Comparison of ENCODE assay signal across 20 mouse cellular contexts in genomic region chr9:48767666-48768432, GRCm38 (mm10).
DNase-seq lines count a peak whose midpoint lies in the region; ATAC-seq and TF ChIP-seq lines count a peak whose summit lies in the region.
"Had no signal": no experiment of that assay in that cellular context is flagged by ENCODE, and none has a peak within 500 bp of the region (broad histone marks: within the 10 kb centered on the region; RNA-seq: fewer than 3 reads in every experiment).

No protein-coding gene starts in this region.

- intact Hi-C loops in gastrocnemius, adult 2 months (cut with DNase I), result no loop called here
- intact Hi-C loops in heart, adult 2 months (cut with DNase I), result no loop called here

- H3K27ac ChIP-seq in gastrocnemius, adult 2 months, result peak overlapping the region; percentile 83
- no peak overlapping the region for H3K27ac ChIP-seq in neural tube, embryonic 13.5 days (replicated peaks)
- no peak overlapping the region for H3K27ac ChIP-seq in neural tube, embryonic 15.5 days (replicated peaks)
- peak overlapping the region; percentile 75 for H3K27ac ChIP-seq in olfactory bulb, adult 2 months (ENCODE audit: insufficient read depth, low read depth, low read length)
- H3K27ac ChIP-seq in heart, adult 2 months, result no peak overlapping the region
- no peak overlapping the region for H3K27ac ChIP-seq in intestine, postnatal 0 days (ENCODE audit: low read depth, low read length)
- H3K27ac ChIP-seq: embryonic facial prominence, embryonic 15.5 days; forebrain, embryonic 12.5 days; heart, embryonic 13.5 days; kidney, embryonic 15.5 days; limb, embryonic 15.5 days; midbrain, embryonic 12.5 days; neural tube, embryonic 12.5 days had no signal

- no peaks in the 10 kb centered on the region for H3K9me3 ChIP-seq in neural tube, embryonic 13.5 days
- no peaks in the 10 kb centered on the region for H3K9me3 ChIP-seq in neural tube, embryonic 15.5 days (replicated peaks)
- H3K9me3 ChIP-seq in intestine, postnatal 0 days (ENCODE audit: control insufficient read depth), result no peaks in the 10 kb centered on the region
- H3K9me3 ChIP-seq: embryonic facial prominence, embryonic 15.5 days; forebrain, embryonic 12.5 days; heart, embryonic 13.5 days; kidney, embryonic 15.5 days; limb, embryonic 15.5 days; midbrain, embryonic 12.5 days; neural tube, embryonic 12.5 days had no signal

- H3K4me2 ChIP-seq in neural tube, embryonic 13.5 days, result no peak overlapping the region
- H3K4me2 ChIP-seq in neural tube, embryonic 15.5 days, result no peak overlapping the region
- H3K4me2 ChIP-seq in intestine, postnatal 0 days (replicated peaks; ENCODE audit: low read depth), result no peak overlapping the region
- H3K4me2 ChIP-seq: embryonic facial prominence, embryonic 15.5 days; forebrain, embryonic 12.5 days; heart, embryonic 13.5 days; kidney, embryonic 15.5 days; limb, embryonic 15.5 days; midbrain, embryonic 12.5 days; neural tube, embryonic 12.5 days had no signal

- no peak overlapping the region for H3K4me3 ChIP-seq in gastrocnemius, adult 2 months
- no peak overlapping the region for H3K4me3 ChIP-seq in neural tube, embryonic 13.5 days
- no peak overlapping the region for H3K4me3 ChIP-seq in neural tube, embryonic 15.5 days (replicated peaks)
- H3K4me3 ChIP-seq in olfactory bulb, adult 2 months (ENCODE audit: insufficient read depth, low read depth, low read length), result peak overlapping the region; percentile 25
- H3K4me3 ChIP-seq in heart, adult 2 months, result no peak overlapping the region
- H3K4me3 ChIP-seq in intestine, postnatal 0 days (ENCODE audit: low read depth, low read length), result no peak overlapping the region
- H3K4me3 ChIP-seq: embryonic facial prominence, embryonic 15.5 days; forebrain, embryonic 12.5 days; heart, embryonic 13.5 days; kidney, embryonic 15.5 days; limb, embryonic 15.5 days; midbrain, embryonic 12.5 days; neural tube, embryonic 12.5 days had no signal

- DNase-seq in gastrocnemius, adult 2 months, result no peak
- DNase-seq in gastrocnemius, postnatal 10 days, result no peak
- no peak for DNase-seq in heart, adult 2 months
- no peak for DNase-seq in cerebellum, adult 8-10 months
- DNase-seq: cerebellum, adult 18-20 months; gastrocnemius, postnatal 36 days; heart, postnatal 4 days; liver, postnatal 0 days; lung, postnatal 36 days had no signal

- TF ChIP-seq POLR2A in olfactory bulb, adult 2 months (IDR thresholded peaks at IDR 0.05; ENCODE audit: insufficient read depth, low read depth, low read length), result no peak
- no peak for TF ChIP-seq POLR2A in heart, adult 2 months (IDR thresholded peaks at IDR 0.05; ENCODE audit: insufficient read depth, low read depth, low read length)

- H3K9ac ChIP-seq in neural tube, embryonic 13.5 days, result 0 out of 2 replicates have a peak overlapping the region, but pooled peaks have one; percentile 17
- no peak overlapping the region for H3K9ac ChIP-seq in neural tube, embryonic 15.5 days (replicated peaks)
- no peak overlapping the region for H3K9ac ChIP-seq in heart, adult 2 months (ENCODE audit: low read depth, low read length)
- H3K9ac ChIP-seq in intestine, postnatal 0 days (ENCODE audit: low read depth, low read length), result no peak overlapping the region
- H3K9ac ChIP-seq: embryonic facial prominence, embryonic 15.5 days; forebrain, embryonic 12.5 days; heart, embryonic 13.5 days; kidney, embryonic 15.5 days; limb, embryonic 15.5 days; liver, postnatal 0 days; midbrain, embryonic 12.5 days; neural tube, embryonic 12.5 days had no signal

- H3K4me1 ChIP-seq in neural tube, embryonic 13.5 days (replicated peaks), result no peaks in the 10 kb centered on the region
- H3K4me1 ChIP-seq in neural tube, embryonic 15.5 days, result no peaks in the 10 kb centered on the region
- peaks cover 33% of the 10 kb centered on the region for H3K4me1 ChIP-seq in olfactory bulb, adult 2 months (ENCODE audit: control insufficient read depth, insufficient read depth, low read length)
- peaks cover 26% of the 10 kb centered on the region for H3K4me1 ChIP-seq in heart, adult 2 months (ENCODE audit: control insufficient read depth, insufficient read depth, low read length)
- H3K4me1 ChIP-seq in intestine, postnatal 0 days (replicated peaks; ENCODE audit: control insufficient read depth, insufficient read depth, low read length), result no peaks in the 10 kb centered on the region
- H3K4me1 ChIP-seq: embryonic facial prominence, embryonic 15.5 days; heart, embryonic 13.5 days; kidney, embryonic 15.5 days; neural tube, embryonic 12.5 days had no signal

- TF ChIP-seq EP300 in heart, adult 2 months (IDR thresholded peaks at IDR 0.05; ENCODE audit: insufficient read depth, low read depth, low read length), result no peak

- no peak for TF ChIP-seq CTCF in gastrocnemius, adult 2 months (IDR thresholded peaks at IDR 0.05)
- no peak for TF ChIP-seq CTCF in olfactory bulb, adult 2 months (IDR thresholded peaks at IDR 0.05; ENCODE audit: insufficient read depth, low read depth, low read length)
- no peak for TF ChIP-seq CTCF in heart, adult 2 months (IDR thresholded peaks at IDR 0.05)
- TF ChIP-seq CTCF in intestine, postnatal 0 days (IDR thresholded peaks at IDR 0.05; ENCODE audit: low read depth), result no peak

- ATAC-seq in neural tube, embryonic 13.5 days (ENCODE audit: low read depth), result no peak
- no peak for ATAC-seq in neural tube, embryonic 15.5 days (ENCODE audit: low FRiP score)
- ATAC-seq in intestine, postnatal 0 days, result no peak
- ATAC-seq: liver, postnatal 0 days had no signal

- H3K36me3 ChIP-seq in neural tube, embryonic 13.5 days, result no peaks in the 10 kb centered on the region
- H3K36me3 ChIP-seq in neural tube, embryonic 15.5 days, result no peaks in the 10 kb centered on the region
- peaks cover 13% of the 10 kb centered on the region for H3K36me3 ChIP-seq in heart, adult 2 months (ENCODE audit: control insufficient read depth, insufficient read depth, low read length)
- no peaks in the 10 kb centered on the region for H3K36me3 ChIP-seq in intestine, postnatal 0 days (ENCODE audit: control insufficient read depth, insufficient read depth)
- H3K36me3 ChIP-seq: embryonic facial prominence, embryonic 15.5 days; forebrain, embryonic 12.5 days; heart, embryonic 13.5 days; kidney, embryonic 15.5 days; limb, embryonic 15.5 days; midbrain, embryonic 12.5 days; neural tube, embryonic 12.5 days had no signal

- WGBS in neural tube, embryonic 13.5 days, result 85% methylated on average over 20 of the region's 20 CpGs
- WGBS in neural tube, embryonic 15.5 days, result 76% methylated on average over 20 of the region's 20 CpGs
- WGBS in olfactory bulb, adult 2 months, result 38% methylated on average over 20 of the region's 20 CpGs
- WGBS in heart, adult 2 months, result 89% methylated on average over 20 of the region's 20 CpGs
- WGBS in intestine, postnatal 0 days, result 90% methylated on average over 20 of the region's 20 CpGs

- peaks cover 6% of the 10 kb centered on the region for H3K79me2 ChIP-seq in heart, adult 2 months (replicated peaks; ENCODE audit: control insufficient read depth, insufficient read depth, low read length)

- no peaks in the 10 kb centered on the region for H3K27me3 ChIP-seq in neural tube, embryonic 13.5 days
- H3K27me3 ChIP-seq in neural tube, embryonic 15.5 days (replicated peaks), result no peaks in the 10 kb centered on the region
- H3K27me3 ChIP-seq in heart, adult 2 months (ENCODE audit: control insufficient read depth, insufficient read depth, low read length), result no peaks in the 10 kb centered on the region
- no peaks in the 10 kb centered on the region for H3K27me3 ChIP-seq in intestine, postnatal 0 days (replicated peaks; ENCODE audit: control insufficient read depth, insufficient read depth, low read length)
- H3K27me3 ChIP-seq: embryonic facial prominence, embryonic 15.5 days; forebrain, embryonic 12.5 days; heart, embryonic 13.5 days; kidney, embryonic 15.5 days; midbrain, embryonic 12.5 days; neural tube, embryonic 12.5 days had no signal

Comparison
In these comparisons a context has a peak if more than half of its experiments do, and no peak if none do; other contexts are left out.
1. H3K27ac ChIP-seq: peak in gastrocnemius, adult 2 months (single experiment) and olfactory bulb, adult 2 months (single experiment); none in neural tube, embryonic 13.5 days (single experiment), neural tube, embryonic 15.5 days (single experiment), heart, adult 2 months (single experiment) and intestine, postnatal 0 days (single experiment).